Mouse (Mus musculus) thymus, adult 2 months (tissue): Measurements from ENCODE around the gene E4f1. TPM values are rescaled to one million over a fixed set of nuclear protein-coding genes. Genes with fewer than 3 reads are reported as not detected.
A peak's percentile ranks its signal among the peaks of the same experiment; 100 is the strongest.

Experiments
- DNase-seq: peaks from one replicate; pipeline ENCODE4 v3.0.0; 2021
- H3K27ac ChIP-seq: fragments of 200-500 bp; 2 replicates; pipeline ENCODE4 v1.5.1; 2012; ENCODE audit warnings: low read length, control low read depth; ENCODE audit not compliant: control insufficient read depth, insufficient read depth
- H3K27me3 ChIP-seq: fragments of 200-500 bp; 2 replicates; pipeline ENCODE4 v1.6.1; 2012; ENCODE audit warnings: mild to moderate bottlenecking, low read length, moderate library complexity, mixed read lengths; ENCODE audit not compliant: control insufficient read depth, insufficient read depth
- H3K36me3 ChIP-seq: fragments of 200-500 bp; 2 replicates; pipeline ENCODE4 v1.6.1; 2012; ENCODE audit warnings: mild to moderate bottlenecking, low read length, moderate library complexity; ENCODE audit not compliant: control insufficient read depth, insufficient read depth
- H3K4me1 ChIP-seq: fragments of 200-500 bp; replicated peaks from 2 replicates; pipeline ENCODE4 v1.6.1; 2012; ENCODE audit warnings: low read length; ENCODE audit not compliant: control insufficient read depth, insufficient read depth
- H3K4me3 ChIP-seq: fragments of 200-500 bp; 2 replicates; pipeline ENCODE4 v1.5.1; 2012; ENCODE audit warnings: mild to moderate bottlenecking, low read length, control low read depth, moderate library complexity; ENCODE audit not compliant: control insufficient read depth, insufficient read depth
- CTCF ChIP-seq: fragments of 200-500 bp; IDR thresholded peaks from 2 replicates; pipeline ENCODE4 v1.5.1; 2012; ENCODE audit warnings: mild to moderate bottlenecking, control low read depth, low read length, moderate library complexity, borderline replicate concordance; ENCODE audit not compliant: control insufficient read depth, poor library complexity, insufficient read depth; ENCODE audit errors: extremely low read depth
- POLR2A ChIP-seq: fragments of 200-500 bp; IDR thresholded peaks from 2 replicates; pipeline ENCODE4 v1.6.1; 2012; ENCODE audit warnings: mild to moderate bottlenecking, low read length, control low read depth, moderate library complexity; ENCODE audit not compliant: control insufficient read depth, poor library complexity, insufficient read depth; ENCODE audit errors: extremely low read depth
- WGBS: fragments of 180-500 bp; shearing (Covaris S2); methylation state at CpG from one replicate; pipeline ENCODE4 v1.1.7; 2018; 5-methylcytosine and 5-hydroxymethylcytosine counted together
- polyA plus RNA-seq: library from polyadenylated mRNA; depleted of rRNA; stranded (reverse); fragments of >200 nt; gene quantifications from 2 replicates; pipeline ENCODE4 v1.2.3, GENCODE M21; 2012; rRNA removed

Gene E4f1
- polyA plus RNA-seq, 1 experiment, result 188 TPM

DNA sequence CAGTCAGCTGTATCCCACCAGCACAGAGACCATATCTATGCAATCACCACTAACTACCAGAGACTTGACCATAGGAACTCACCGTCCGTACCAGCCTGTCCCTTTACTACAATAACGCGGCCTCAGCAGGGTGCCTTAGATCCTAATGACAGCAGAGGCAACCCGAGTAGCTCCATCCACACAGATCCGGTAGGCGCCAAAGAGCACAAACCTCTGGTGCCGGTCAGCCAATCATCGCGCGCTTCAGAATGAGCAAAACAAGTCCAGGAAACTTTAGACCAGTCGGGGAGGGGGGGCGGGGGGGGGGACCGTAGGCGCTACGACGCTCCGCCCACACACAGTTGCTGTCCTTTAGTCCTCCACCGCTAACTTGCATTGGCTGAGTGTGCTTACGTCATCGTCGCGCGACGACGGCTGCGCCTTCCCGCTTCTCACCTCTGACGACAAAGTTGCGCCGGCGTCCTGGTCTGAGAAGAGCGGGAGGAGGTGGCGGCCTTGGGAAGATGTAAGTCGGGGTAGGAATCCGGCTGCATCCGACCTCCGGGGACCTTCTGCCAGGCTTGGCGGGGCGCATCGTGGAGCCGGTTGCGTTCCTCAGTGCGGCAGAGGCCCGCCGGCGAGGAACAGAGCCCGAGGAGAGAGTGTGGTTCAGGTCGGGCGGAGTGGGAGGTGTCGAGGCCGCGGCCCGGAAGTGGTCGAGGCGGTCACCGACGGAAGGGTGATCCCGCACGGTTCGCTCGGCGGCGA, 55.7 kb downstream of the E4f1 start, which contains the start of gene Rnps1:
Gene Rnps1, plus strand, starts transcription at position 336 of the 747 bp plus-strand sequence.
- TF ChIP-seq CTCF, result no peak
- peak; percentile 65 for TF ChIP-seq POLR2A
- Histone ChIP-seq H3K27ac (peak within 1 kb of the TSS; percentile 86), H3K36me3 (peaks cover 21% of the 10 kb centered on the region), H3K4me3 (peak within 1 kb of the TSS; percentile 69), H3K27me3 (no peaks in the 10 kb centered on the region), H3K4me1 (peaks cover 9% of the 10 kb centered on the region)
- under 1% methylated on average over 64 of the region's 64 CpGs for WGBS
- peak; percentile 89 for DNase-seq

DNA sequence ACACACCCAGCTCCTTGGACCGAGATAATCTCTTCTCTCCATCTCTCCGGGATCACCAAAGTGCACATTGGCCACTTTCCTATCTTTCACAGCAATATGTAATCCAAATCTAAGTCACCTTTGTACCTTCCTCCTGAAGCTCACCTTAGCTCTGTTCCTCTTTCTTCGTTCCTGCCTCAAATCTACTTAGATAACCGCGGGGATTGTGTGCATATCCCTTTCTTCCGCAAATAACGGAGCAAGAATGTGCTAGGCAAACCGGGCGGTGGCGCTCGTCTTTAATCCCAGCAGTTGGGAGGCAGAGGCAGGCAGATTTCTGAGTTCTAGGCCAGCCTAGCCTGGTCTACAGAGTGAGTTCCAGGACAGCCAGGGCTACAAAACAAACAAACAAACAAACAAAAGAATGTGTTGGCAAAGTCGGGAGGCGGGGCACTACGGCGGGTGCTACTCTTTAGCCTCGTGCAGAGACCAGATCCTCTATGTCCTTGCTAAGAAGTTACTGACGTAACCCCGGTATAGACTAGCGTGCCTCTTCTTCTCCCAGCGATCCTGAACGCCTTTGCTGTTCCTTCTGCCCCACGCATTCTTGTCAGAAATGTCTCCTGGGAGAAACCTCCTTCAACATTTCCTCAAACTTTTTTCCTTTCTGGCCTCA, 56.4 kb downstream of the E4f1 start:
- peaks cover 21% of the 10 kb centered on the region for H3K36me3 ChIP-seq
- H3K27me3 ChIP-seq, result no peaks in the 10 kb centered on the region
- DNase-seq, result peak; percentile 50
- H3K4me3 ChIP-seq, result peak overlapping the region; percentile 61
- peaks cover 9% of the 10 kb centered on the region for H3K4me1 ChIP-seq
- peak overlapping the region; percentile 86 for H3K27ac ChIP-seq
- 11% methylated on average over 22 of the region's 22 CpGs for WGBS
- TF ChIP-seq CTCF (0 out of 2 replicates have a peak, but pooled peaks have one; percentile 15), POLR2A (no peak)

DNA sequence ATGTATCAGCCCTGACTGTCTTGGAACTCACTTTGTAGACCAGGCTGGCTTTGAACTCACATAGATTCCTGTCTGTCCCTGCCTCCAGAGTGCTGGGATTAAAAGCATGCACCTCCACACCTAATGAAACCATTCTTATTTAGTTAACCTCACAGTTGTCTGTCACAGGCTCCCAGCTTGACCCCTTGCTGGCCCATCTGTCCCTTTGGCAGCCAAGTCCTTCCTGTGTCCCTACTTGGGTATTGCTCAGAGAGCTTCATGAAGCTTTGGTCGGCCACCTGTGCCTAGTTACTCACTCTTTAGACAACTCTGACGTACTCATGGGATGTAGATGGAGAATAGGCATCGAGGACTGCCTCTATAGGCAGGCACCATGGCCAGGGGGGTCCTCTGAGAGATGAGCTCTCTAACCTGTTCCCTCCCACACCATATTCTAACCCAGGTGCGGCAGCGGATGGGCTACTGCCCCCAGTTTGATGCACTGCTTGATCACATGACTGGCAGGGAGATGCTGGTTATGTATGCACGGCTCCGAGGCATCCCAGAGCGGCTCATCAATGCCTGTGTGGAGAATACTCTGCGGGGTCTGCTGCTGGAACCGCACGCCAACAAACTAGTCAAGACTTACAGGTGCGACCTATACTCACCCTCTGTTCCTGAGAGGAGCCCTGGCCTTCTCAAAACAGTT, 62.9 kb downstream of the E4f1 start:
- TF ChIP-seq CTCF (no peak), POLR2A (no peak)
- Histone ChIP-seq H3K36me3 (peaks cover 21% of the 10 kb centered on the region), H3K27ac (no peak overlapping the region), H3K27me3 (no peaks in the 10 kb centered on the region), H3K4me3 (no peak overlapping the region), H3K4me1 (no peaks in the 10 kb centered on the region)
- DNase-seq, result no peak
- 96% methylated on average over 12 of the region's 12 CpGs for WGBS

DNA sequence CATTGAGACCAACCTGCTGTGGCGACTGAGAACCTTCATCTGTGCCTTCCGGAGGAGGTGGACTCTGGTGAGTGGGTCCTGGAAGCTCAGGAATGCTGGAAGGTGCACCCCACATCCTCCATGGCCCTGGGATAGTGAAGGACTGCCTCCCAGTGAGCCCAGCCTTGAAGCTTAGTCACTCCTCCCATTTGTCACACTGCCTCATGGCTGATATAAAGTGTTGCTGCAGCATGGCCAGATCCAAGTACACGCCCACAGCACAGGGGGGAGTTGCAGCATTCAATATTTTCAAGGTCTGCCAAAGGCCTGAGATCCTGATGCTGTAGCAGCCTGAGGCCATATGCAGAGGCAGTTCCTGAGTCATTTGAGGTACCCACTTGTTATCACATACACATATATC, 67.7 kb downstream of the E4f1 start:
- Histone ChIP-seq H3K27me3 (no peaks in the 10 kb centered on the region), H3K27ac (no peak overlapping the region), H3K4me1 (no peaks in the 10 kb centered on the region), H3K36me3 (no peaks in the 10 kb centered on the region; the same call in 1 of the 2 replicates), H3K4me3 (no peak overlapping the region)
- TF ChIP-seq POLR2A (no peak), CTCF (no peak)
- WGBS, result 96% methylated on average over 3 of the region's 3 CpGs
- no peak for DNase-seq

DNA sequence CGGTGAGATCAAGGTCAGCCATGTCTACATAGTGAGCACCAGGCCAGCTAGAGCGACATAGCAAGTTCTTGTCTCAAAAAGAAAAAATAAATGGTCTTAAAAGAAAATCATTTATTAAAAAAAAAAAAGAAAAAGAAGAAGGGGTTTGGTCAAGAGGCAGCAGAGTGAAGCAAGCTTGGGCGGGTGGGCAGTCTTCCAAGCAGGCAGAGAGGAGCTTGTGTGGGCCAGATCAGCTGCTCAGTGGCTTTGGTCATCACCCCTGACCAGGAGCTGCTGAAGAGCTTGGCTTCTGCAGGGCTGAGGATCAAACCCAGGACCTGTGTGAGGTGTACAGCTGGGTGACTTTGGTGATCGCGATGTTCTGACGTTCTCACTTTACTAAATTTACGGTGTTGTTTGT, 75.7 kb downstream of the E4f1 start:
- no peaks in the 10 kb centered on the region for H3K36me3 ChIP-seq
- H3K27me3 ChIP-seq, result no peaks in the 10 kb centered on the region
- 93% methylated on average over 7 of the region's 7 CpGs for WGBS
- no peak overlapping the region for H3K4me3 ChIP-seq
- no peak for DNase-seq
- no peaks in the 10 kb centered on the region for H3K4me1 ChIP-seq
- no peak overlapping the region for H3K27ac ChIP-seq
- TF ChIP-seq POLR2A (no peak), CTCF (no peak)

Other genes starting within 250 kb of the E4f1 start
- 17.6 and 20.0 TPM in 2 replicates for gene Tedc2, start 249.5 kb downstream of the E4f1 start, polyA plus RNA-seq
- 64.5 and 86.9 TPM in 2 replicates for gene Ccnf, start 218.8 kb downstream of the E4f1 start, polyA plus RNA-seq
- gene Abca17, start 119.2 kb downstream of the E4f1 start, polyA plus RNA-seq, result 0.06 and 0.13 TPM in 2 replicates
- gene Abca3, start 118.4 kb downstream of the E4f1 start, polyA plus RNA-seq, result 33.9 and 34.8 TPM in 2 replicates
- gene Rnps1, start 55.7 kb downstream of the E4f1 start, polyA plus RNA-seq, result 241 and 251 TPM in 2 replicates
- gene Eci1, start 43.7 kb downstream of the E4f1 start, polyA plus RNA-seq, result 41.6 and 57.0 TPM in 2 replicates
- gene Dnase1l2, start 27.2 kb downstream of the E4f1 start, polyA plus RNA-seq, result 11.3 and 18.2 TPM in 2 replicates
- 58.8 and 65.4 TPM in 2 replicates for gene Pgp, start 79 bp upstream of the E4f1 start, polyA plus RNA-seq
- 0.57 and 0.97 TPM in 2 replicates for gene Bricd5, start 3.6 kb upstream of the E4f1 start, polyA plus RNA-seq
- gene Mlst8, start 8.8 kb upstream of the E4f1 start, polyA plus RNA-seq, result 78.9 and 84.5 TPM in 2 replicates
- gene Caskin1, start 18.3 kb upstream of the E4f1 start, polyA plus RNA-seq, result 0.15 and 0.20 TPM in 2 replicates
- gene Traf7, start 57.6 kb upstream of the E4f1 start, polyA plus RNA-seq, result 339 and 362 TPM in 2 replicates
- 1.6 and 1.9 TPM in 2 replicates for gene Rab26, start 63.9 kb upstream of the E4f1 start, polyA plus RNA-seq
- 85.0 and 92.8 TPM in 2 replicates for gene Pkd1, start 79.5 kb upstream of the E4f1 start, polyA plus RNA-seq
- gene Tsc2, start 162.3 kb upstream of the E4f1 start, polyA plus RNA-seq, result 163 and 173 TPM in 2 replicates
- 9.7 and 9.8 TPM in 2 replicates for gene Nthl1, start 162.4 kb upstream of the E4f1 start, polyA plus RNA-seq
- 13.5 and 19.6 TPM in 2 replicates for gene Slc9a3r2, start 180.0 kb upstream of the E4f1 start, polyA plus RNA-seq
- 0.35 and 0.64 TPM in 2 replicates for gene Npw, start 188.1 kb upstream of the E4f1 start, polyA plus RNA-seq
- gene Zfp598, start 199.4 kb upstream of the E4f1 start, polyA plus RNA-seq, result 118 and 123 TPM in 2 replicates
- gene Syngr3, start 219.6 kb upstream of the E4f1 start, polyA plus RNA-seq, result 0.29 and 0.32 TPM in 2 replicates
- 24.3 and 33.3 TPM in 2 replicates for gene Gfer, start 225.8 kb upstream of the E4f1 start, polyA plus RNA-seq
- 10.5 and 10.8 TPM in 2 replicates for gene Noxo1, start 225.9 kb upstream of the E4f1 start, polyA plus RNA-seq
- gene Tbl3, start 237.3 kb upstream of the E4f1 start, polyA plus RNA-seq, result 109 and 120 TPM in 2 replicates
- 0.88 and 0.96 TPM in 2 replicates for gene Rnf151, start 247.8 kb upstream of the E4f1 start, polyA plus RNA-seq
- 3,358 and 3,484 TPM in 2 replicates for gene Rps2, start 247.8 kb upstream of the E4f1 start, polyA plus RNA-seq